Comparison of ENCODE assay signal across 10 mouse cellular contexts in genomic region chr1:134075532-134075931, GRCm38 (mm10). TPM values are rescaled to one million over a fixed set of nuclear protein-coding genes. Genes with fewer than 3 reads are reported as not detected.
DNase-seq lines count a peak whose midpoint lies in the region; ATAC-seq and TF ChIP-seq lines count a peak whose summit lies in the region.
"Had no signal": no experiment of that assay in that cellular context is flagged by ENCODE, and none has a peak within 500 bp of the region (broad histone marks: within the 10 kb centered on the region; RNA-seq: fewer than 3 reads in every experiment).

No protein-coding gene starts in this region.

- WGBS in heart, embryonic 10.5 days = 89% methylated on average over 8 of the region's 8 CpGs
- WGBS in bone marrow, adult 2 months = 93% methylated on average over 8 of the region's 8 CpGs
- 89% methylated on average over 8 of the region's 8 CpGs for WGBS in hindbrain, embryonic 12.5 days
- 91% methylated on average over 8 of the region's 8 CpGs for WGBS in midbrain, embryonic 11.5 days

- TF ChIP-seq POLR2A in bone marrow, adult 2 months (IDR thresholded peaks at IDR 0.05; ENCODE audit: borderline replicate concordance, control insufficient read depth, low read depth, low read length) = no peak

- peak overlapping the region; percentile 74 for H3K9ac ChIP-seq in hindbrain, embryonic 12.5 days
- H3K9ac ChIP-seq in midbrain, embryonic 11.5 days (ENCODE audit: low read length) = peak overlapping the region; percentile 93; the same call in 1 of the 2 replicates

- peaks cover 84% of the 10 kb centered on the region for H3K4me1 ChIP-seq in heart, embryonic 10.5 days
- peaks cover 1% of the 10 kb centered on the region; the same call in 1 of the 2 replicates for H3K4me1 ChIP-seq in bone marrow, adult 2 months (ENCODE audit: control insufficient read depth, insufficient read depth, low read length)
- peaks cover 68% of the 10 kb centered on the region for H3K4me1 ChIP-seq in hindbrain, embryonic 12.5 days
- peaks cover 47% of the 10 kb centered on the region for H3K4me1 ChIP-seq in midbrain, embryonic 11.5 days (ENCODE audit: control insufficient read depth, insufficient read depth, low read length)

- intact Hi-C loops in heart, postnatal 14 days (cut with DNase I) = no loop called here

- no peaks in the 10 kb centered on the region for H3K27me3 ChIP-seq in heart, embryonic 10.5 days (ENCODE audit: insufficient read depth, poor library complexity, severe bottlenecking)
- H3K27me3 ChIP-seq in hindbrain, embryonic 12.5 days = no peaks in the 10 kb centered on the region
- no peaks in the 10 kb centered on the region for H3K27me3 ChIP-seq in midbrain, embryonic 11.5 days (ENCODE audit: control insufficient read depth, insufficient read depth, low read length)

- peaks cover 30% of the 10 kb centered on the region for H3K36me3 ChIP-seq in heart, embryonic 10.5 days
- peaks cover 13% of the 10 kb centered on the region for H3K36me3 ChIP-seq in hindbrain, embryonic 12.5 days
- H3K36me3 ChIP-seq in midbrain, embryonic 11.5 days (ENCODE audit: control insufficient read depth, insufficient read depth, low read length) = peaks cover 13% of the 10 kb centered on the region

- H3K9me3 ChIP-seq in heart, embryonic 10.5 days = no peaks in the 10 kb centered on the region
- H3K9me3 ChIP-seq in hindbrain, embryonic 12.5 days (replicated peaks) = no peaks in the 10 kb centered on the region
- no peaks in the 10 kb centered on the region for H3K9me3 ChIP-seq in midbrain, embryonic 11.5 days (ENCODE audit: control insufficient read depth, low read length)

- TF ChIP-seq CTCF in bone marrow, adult 2 months (IDR thresholded peaks at IDR 0.05; ENCODE audit: control insufficient read depth, insufficient read depth, low read length) = no peak

- no peak for DNase-seq in heart, embryonic 10.5 days (ENCODE audit: low spot score)
- DNase-seq in heart, postnatal 14 days = no peak
- DNase-seq in midbrain, embryonic 11.5 days (ENCODE audit: low spot score, missing footprints) = no peak
- no peak for DNase-seq in left cerebral cortex, adult 18-20 months (ENCODE audit: low spot score in 2 of 2)
- DNase-seq in layer of hippocampus, adult 9-11 months = no peak
- DNase-seq: B cell, adult 2 months; kidney, adult 18-20 months had no signal

- H3K4me2 ChIP-seq in hindbrain, embryonic 12.5 days (replicated peaks) = peak overlapping the region; percentile 67
- H3K4me2 ChIP-seq in midbrain, embryonic 11.5 days = peak overlapping the region; percentile 86

- no peak for ATAC-seq in hindbrain, embryonic 12.5 days (ENCODE audit: low FRiP score)
- ATAC-seq in midbrain, embryonic 11.5 days (ENCODE audit: low FRiP score) = no peak
- no peak for ATAC-seq in activated CD4-positive, CD25-positive, alpha-beta regulatory T cell, adult 4 months

- H3K4me3 ChIP-seq in heart, embryonic 10.5 days = 0 out of 2 replicates have a peak overlapping the region, but pooled peaks have one; percentile 8
- H3K4me3 ChIP-seq in bone marrow, adult 2 months (replicated peaks; ENCODE audit: control insufficient read depth, low read depth, low read length) = peak overlapping the region; percentile 39
- H3K4me3 ChIP-seq in hindbrain, embryonic 12.5 days = peak overlapping the region; percentile 71
- peak overlapping the region; percentile 84 for H3K4me3 ChIP-seq in midbrain, embryonic 11.5 days (ENCODE audit: low read depth, low read length)

- peak overlapping the region; percentile 2; the same call in 1 of the 2 replicates for H3K27ac ChIP-seq in heart, embryonic 10.5 days
- peak overlapping the region; percentile 53 for H3K27ac ChIP-seq in bone marrow, adult 2 months (ENCODE audit: control insufficient read depth, insufficient read depth, low read depth, low read length, poor library complexity)
- H3K27ac ChIP-seq in hindbrain, embryonic 12.5 days = peak overlapping the region; percentile 57
- no peak overlapping the region; the same call in 1 of the 2 replicates for H3K27ac ChIP-seq in midbrain, embryonic 11.5 days (ENCODE audit: low read depth, low read length)

RNA-seq across cellular contexts. Expression of gene Btg2, which starts 3.4 kb away (rescaled TPM):
- polyA plus RNA-seq in heart, embryonic 10.5 days (2016; fragmentation: Nextera tagmentation; extraction: Ambion mirVana) = 26.1 and 34.2 TPM in 2 replicates
- 10 to 100 TPM; 37.3 to 47.7 TPM for total RNA-seq in heart, postnatal 14 days (2021)
- polyA plus RNA-seq in bone marrow, adult 2 months (2011; ENCODE audit: insufficient read depth, insufficient read length, low replicate concordance, missing spikeins) = 79.9 and 89.5 TPM in 2 replicates
- 90.4 and 105 TPM in 2 replicates for polyA plus RNA-seq in hindbrain, embryonic 12.5 days (2016; fragmentation: Nextera tagmentation; extraction: Ambion mirVana)
- polyA plus RNA-seq in midbrain, embryonic 11.5 days (2014; fragmentation: Nextera tagmentation; extraction: Ambion mirVana) = 150 and 153 TPM in 2 replicates
- total RNA-seq in left cerebral cortex, adult 18-20 months (2021) = 10 to 100 TPM; 18.7 to 22.2 TPM
- polyA plus RNA-seq in activated CD4-positive, CD25-positive, alpha-beta regulatory T cell, adult 4 months (2017; shearing (Covaris generic)) = 100 to 1,000 TPM; 174 to 181 TPM

RNA-seq across cellular contexts. Expression of gene Chit1, which starts 35.5 kb away (rescaled TPM):
- 1.1 and 2.0 TPM in 2 replicates for polyA plus RNA-seq in heart, embryonic 10.5 days (2016; fragmentation: Nextera tagmentation; extraction: Ambion mirVana)
- total RNA-seq in heart, postnatal 14 days (2021) = not detected
- not detected in 2 replicates for polyA plus RNA-seq in bone marrow, adult 2 months (2011; ENCODE audit: insufficient read depth, insufficient read length, low replicate concordance, missing spikeins)
- polyA plus RNA-seq in hindbrain, embryonic 12.5 days (2016; fragmentation: Nextera tagmentation; extraction: Ambion mirVana) = 0.13 TPM in 1 of 2 replicates, not detected in the other
- polyA plus RNA-seq in midbrain, embryonic 11.5 days (2014; fragmentation: Nextera tagmentation; extraction: Ambion mirVana) = not detected in 2 replicates
- not detected for total RNA-seq in left cerebral cortex, adult 18-20 months (2021)
- polyA plus RNA-seq in activated CD4-positive, CD25-positive, alpha-beta regulatory T cell, adult 4 months (2017; shearing (Covaris generic)) = not detected

RNA-seq across cellular contexts. Expression of gene Fmod, which starts 38.5 kb away (rescaled TPM):
- polyA plus RNA-seq in heart, embryonic 10.5 days (2016; fragmentation: Nextera tagmentation; extraction: Ambion mirVana) = 9.5 and 11.2 TPM in 2 replicates
- total RNA-seq in heart, postnatal 14 days (2021) = 10 to 100 TPM; 13.5 to 17.4 TPM
- polyA plus RNA-seq in bone marrow, adult 2 months (2011; ENCODE audit: insufficient read depth, insufficient read length, low replicate concordance, missing spikeins) = 0.31 TPM in 1 of 2 replicates, not detected in the other
- polyA plus RNA-seq in hindbrain, embryonic 12.5 days (2016; fragmentation: Nextera tagmentation; extraction: Ambion mirVana) = 12.7 and 19.8 TPM in 2 replicates
- polyA plus RNA-seq in midbrain, embryonic 11.5 days (2014; fragmentation: Nextera tagmentation; extraction: Ambion mirVana) = 5.7 and 6.8 TPM in 2 replicates
- total RNA-seq in left cerebral cortex, adult 18-20 months (2021) = 10 to 100 TPM; 27.5 to 28.4 TPM
- not detected for polyA plus RNA-seq in activated CD4-positive, CD25-positive, alpha-beta regulatory T cell, adult 4 months (2017; shearing (Covaris generic))

Comparison
In these comparisons a context has a peak if more than half of its experiments do, and no peak if none do; other contexts are left out.
1. H3K4me3 ChIP-seq: peak in every context shown above with its lines; median percentile 84 in midbrain, embryonic 11.5 days; 71 in hindbrain, embryonic 12.5 days; 39 in bone marrow, adult 2 months; 8 in heart, embryonic 10.5 days.